In genomic region chr5:113137691-113138318, GRCm38 (mm10) we compare ENCODE assay signal across 8 mouse cellular contexts. TPM values are rescaled to one million over a fixed set of nuclear protein-coding genes. Genes with fewer than 3 reads are reported as not detected.
DNase-seq lines count a peak whose midpoint lies in the region; ATAC-seq and TF ChIP-seq lines count a peak whose summit lies in the region.

No protein-coding gene starts in this region.

- no peak for DNase-seq in kidney, postnatal 36 days
- peak; percentile 43 for DNase-seq in embryonic facial prominence, embryonic 10.5 days (ENCODE audit: low spot score)
- DNase-seq in hindbrain, embryonic 11.5 days (ENCODE audit: low spot score) = no peak
- peak; percentile 46 for DNase-seq in lung, postnatal 0 days (ENCODE audit: low spot score)
- peak; percentile 20 for DNase-seq in thymus, postnatal 25 days
- no peak for DNase-seq in spleen, adult 12 weeks (ENCODE audit: low spot score)

- H3K36me3 ChIP-seq in kidney, embryonic 16.5 days (ENCODE audit: insufficient read depth, low read length) = no peaks in the 10 kb centered on the region
- no peaks in the 10 kb centered on the region for H3K36me3 ChIP-seq in embryonic facial prominence, embryonic 10.5 days (replicated peaks)
- no peaks in the 10 kb centered on the region for H3K36me3 ChIP-seq in hindbrain, embryonic 11.5 days (ENCODE audit: control insufficient read depth, insufficient read depth, low read length)
- no peaks in the 10 kb centered on the region for H3K36me3 ChIP-seq in lung, postnatal 0 days (ENCODE audit: insufficient read depth, low read length)

- no peaks in the 10 kb centered on the region for H3K27me3 ChIP-seq in kidney, embryonic 16.5 days (ENCODE audit: insufficient read depth, low read length)
- peaks cover 52% of the 10 kb centered on the region for H3K27me3 ChIP-seq in embryonic facial prominence, embryonic 10.5 days (replicated peaks; ENCODE audit: low read depth, poor library complexity, severe bottlenecking)
- H3K27me3 ChIP-seq in hindbrain, embryonic 11.5 days (ENCODE audit: control insufficient read depth, insufficient read depth, low read length) = peaks cover 22% of the 10 kb centered on the region
- no peaks in the 10 kb centered on the region for H3K27me3 ChIP-seq in lung, postnatal 0 days (replicated peaks; ENCODE audit: insufficient read depth, low read length)

- peak overlapping the region; percentile 53 for H3K4me3 ChIP-seq in kidney, embryonic 16.5 days (ENCODE audit: low read length)
- H3K4me3 ChIP-seq in embryonic facial prominence, embryonic 10.5 days = peak overlapping the region; percentile 57
- peak overlapping the region; percentile 36 for H3K4me3 ChIP-seq in hindbrain, embryonic 11.5 days (ENCODE audit: low read depth, low read length)
- peak overlapping the region; percentile 53 for H3K4me3 ChIP-seq in lung, postnatal 0 days (ENCODE audit: low read depth, low read length)

- H3K4me1 ChIP-seq in kidney, embryonic 16.5 days (ENCODE audit: insufficient read depth, low read length) = peaks cover 53% of the 10 kb centered on the region
- peaks cover 57% of the 10 kb centered on the region for H3K4me1 ChIP-seq in embryonic facial prominence, embryonic 10.5 days
- peaks cover 19% of the 10 kb centered on the region for H3K4me1 ChIP-seq in hindbrain, embryonic 11.5 days (replicated peaks; ENCODE audit: control insufficient read depth, insufficient read depth, low read length)
- peaks cover 8% of the 10 kb centered on the region for H3K4me1 ChIP-seq in lung, postnatal 0 days (ENCODE audit: insufficient read depth, low read depth, low read length)

- ATAC-seq in kidney, embryonic 16.5 days (ENCODE audit: low FRiP score, low TSS enrichment) = peak; percentile 5; the same call in 1 of the 2 replicates
- ATAC-seq in hindbrain, embryonic 11.5 days (ENCODE audit: low FRiP score) = no peak
- ATAC-seq in lung, postnatal 0 days = peak; percentile 14
- ATAC-seq in cerebellum, adult (ENCODE audit: insufficient number of reproducible peaks, low FRiP score, low TSS enrichment) = no peak

- H3K4me2 ChIP-seq in kidney, embryonic 16.5 days (replicated peaks; ENCODE audit: low read depth, low read length) = peak overlapping the region; percentile 92
- peak overlapping the region; percentile 87 for H3K4me2 ChIP-seq in hindbrain, embryonic 11.5 days (replicated peaks; ENCODE audit: low read depth, low read length)
- H3K4me2 ChIP-seq in lung, postnatal 0 days (replicated peaks; ENCODE audit: low read depth, low read length) = peak overlapping the region; percentile 80

- 5% methylated on average over 36 of the region's 36 CpGs for WGBS in kidney, embryonic 16.5 days
- 4% methylated on average over 36 of the region's 36 CpGs for WGBS in embryonic facial prominence, embryonic 10.5 days
- 8% methylated on average over 35 of the region's 36 CpGs for WGBS in hindbrain, embryonic 11.5 days
- WGBS in lung, postnatal 0 days = 4% methylated on average over 36 of the region's 36 CpGs

- TF ChIP-seq CTCF in lung, postnatal 0 days (IDR thresholded peaks at IDR 0.05) = no peak

- H3K27ac ChIP-seq in kidney, embryonic 16.5 days (ENCODE audit: low read length) = peak overlapping the region; percentile 69
- peak overlapping the region; percentile 65 for H3K27ac ChIP-seq in embryonic facial prominence, embryonic 10.5 days (replicated peaks)
- no peak overlapping the region for H3K27ac ChIP-seq in hindbrain, embryonic 11.5 days (ENCODE audit: low read depth, low read length)
- peak overlapping the region; percentile 94 for H3K27ac ChIP-seq in lung, postnatal 0 days (ENCODE audit: low read length)

- TF ChIP-seq EP300 in lung, postnatal 0 days (IDR thresholded peaks at IDR 0.05) = no peak

- H3K9me3 ChIP-seq in kidney, embryonic 16.5 days (ENCODE audit: low read length) = no peaks in the 10 kb centered on the region
- peaks cover 5% of the 10 kb centered on the region; the same call in 1 of the 2 replicates for H3K9me3 ChIP-seq in embryonic facial prominence, embryonic 10.5 days
- H3K9me3 ChIP-seq in hindbrain, embryonic 11.5 days (ENCODE audit: control insufficient read depth, low read length) = no peaks in the 10 kb centered on the region
- no peaks in the 10 kb centered on the region for H3K9me3 ChIP-seq in lung, postnatal 0 days (ENCODE audit: low read length)

- H3K9ac ChIP-seq in kidney, embryonic 16.5 days (replicated peaks; ENCODE audit: low read length) = peak overlapping the region; percentile 72
- peak overlapping the region; percentile 44; the same call in 1 of the 2 replicates for H3K9ac ChIP-seq in hindbrain, embryonic 11.5 days (ENCODE audit: low read depth, low read length)
- H3K9ac ChIP-seq in lung, postnatal 0 days (replicated peaks; ENCODE audit: low read depth) = peak overlapping the region; percentile 75

RNA-seq across cellular contexts. Expression of gene Crybb3, which starts 56.4 kb away (rescaled TPM):
- polyA plus RNA-seq in kidney, embryonic 16.5 days (2015; fragmentation: Nextera tagmentation; extraction: Ambion mirVana) = 0.69 and 1.1 TPM in 2 replicates
- polyA plus RNA-seq in embryonic facial prominence, embryonic 10.5 days (2016; fragmentation: Nextera tagmentation; extraction: Ambion mirVana) = 0.97 and 1.0 TPM in 2 replicates
- 0.31 and 0.85 TPM in 2 replicates for polyA plus RNA-seq in hindbrain, embryonic 11.5 days (2014; fragmentation: Nextera tagmentation; extraction: Ambion mirVana)
- polyA plus RNA-seq in lung, postnatal 0 days (2015; fragmentation: Nextera tagmentation; extraction: Ambion mirVana) = 0.57 and 1.5 TPM in 2 replicates

Comparison
In these comparisons a context has a peak if more than half of its experiments do, and no peak if none do; other contexts are left out.
1. ATAC-seq: peak in kidney, embryonic 16.5 days (single experiment) and lung, postnatal 0 days (single experiment); none in hindbrain, embryonic 11.5 days (single experiment) and cerebellum, adult (single experiment).
2. DNase-seq: peak in embryonic facial prominence, embryonic 10.5 days (single experiment), lung, postnatal 0 days (single experiment) and thymus, postnatal 25 days (single experiment); none in kidney, postnatal 36 days (0 of 2), hindbrain, embryonic 11.5 days (single experiment) and spleen, adult 12 weeks (single experiment).
3. Peak in every context shown above with its lines, with median percentiles within 50 percentile points of each other: H3K4me2 ChIP-seq, H3K4me3 ChIP-seq and H3K9ac ChIP-seq.